Mouse (Mus musculus) liver, embryonic 16.5 days (tissue): ENCODE measurements around the gene Zfp286. TPM values are rescaled to one million over a fixed set of nuclear protein-coding genes. Genes with fewer than 3 reads are reported as not detected.

Experiments used
- ATAC-seq: fragments of 200-750 bp; cut with Nextera tagmentation; 2 replicates; pipeline ENCODE4 v1.8.0; 2017; ENCODE audit warnings: low read depth, mild to moderate bottlenecking, moderate number of reproducible peaks, moderate library complexity
- H3K27ac ChIP-seq: fragments of 300-500 bp; sonication (generic); 2 replicates; pipeline ENCODE4 v1.5.1; 2014; ENCODE audit warnings: mild to moderate bottlenecking, low read length
- H3K27me3 ChIP-seq: fragments of 300-500 bp; sonication (generic); 2 replicates; pipeline ENCODE4 v1.6.1; 2014; ENCODE audit warnings: low read depth, low read length, mixed read lengths; ENCODE audit not compliant: control insufficient read depth, insufficient read depth
- H3K36me3 ChIP-seq: fragments of 300-500 bp; sonication (generic); 2 replicates; pipeline ENCODE4 v1.6.1; 2014; ENCODE audit warnings: mild to moderate bottlenecking; ENCODE audit not compliant: control insufficient read depth, insufficient read depth
- H3K4me1 ChIP-seq: fragments of 300-500 bp; sonication (generic); 2 replicates; pipeline ENCODE4 v1.6.1; 2014; ENCODE audit warnings: low read depth, low read length, mixed read lengths; ENCODE audit not compliant: control insufficient read depth
- H3K4me2 ChIP-seq: fragments of 300-500 bp; sonication (generic); 2 replicates; pipeline ENCODE4 v1.6.1; 2014; ENCODE audit warnings: low read depth, low read length, mixed read lengths
- H3K4me3 ChIP-seq: fragments of 300-500 bp; sonication (generic); 2 replicates; pipeline ENCODE4 v1.5.1; 2014; ENCODE audit warnings: low read depth, mild to moderate bottlenecking, low read length
- H3K9ac ChIP-seq: fragments of 300-500 bp; sonication (generic); 2 replicates; pipeline ENCODE4 v1.6.1; 2014; ENCODE audit warnings: low read depth, low read length
- H3K9me3 ChIP-seq: fragments of 300-500 bp; sonication (generic); replicated peaks from 2 replicates; pipeline ENCODE4 v1.6.1; 2016; ENCODE audit warnings: low read length; ENCODE audit not compliant: control insufficient read depth
- WGBS: fragments of 180-500 bp; shearing (Covaris S2); extraction: QIAGEN DNeasy Blood & Tissue Kit; methylation state at CpG from one replicate; pipeline ENCODE4 v1.1.7; 2014; ENCODE audit not compliant: insufficient replicate concordance; 5-methylcytosine and 5-hydroxymethylcytosine counted together
- polyA plus RNA-seq: library from polyadenylated mRNA; unstranded; fragments of >200 nt; fragmentation: Nextera tagmentation; extraction: Ambion mirVana; gene quantifications from 2 replicates; pipeline ENCODE4 v1.2.1, GENCODE M21; 2015

Zfp286 gene
- polyA plus RNA-seq, 1 experiment from 2014 or later: 0.66 TPM

DNA sequence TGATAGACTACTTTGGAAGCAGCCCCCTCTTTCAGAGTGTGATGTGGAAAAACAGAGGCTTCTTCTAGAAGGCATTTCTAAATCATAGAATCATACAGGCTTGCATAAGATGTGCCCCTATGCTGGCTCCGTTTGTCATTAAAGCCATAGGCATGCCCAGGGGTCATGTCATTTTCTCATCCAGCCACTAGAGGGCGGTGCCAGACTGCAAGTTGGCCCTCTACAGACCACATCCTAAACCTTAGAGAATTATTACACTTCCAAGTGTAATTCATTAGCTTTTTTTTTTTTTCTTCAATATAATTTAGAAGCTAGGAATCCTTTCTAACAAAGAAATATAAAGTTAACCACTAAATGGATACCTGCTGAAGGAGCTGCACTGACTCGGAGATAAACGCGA lies 45.2 kb downstream of the Zfp286 start:
- WGBS: 41% methylated on average over 5 of the region's 5 CpGs
- peaks cover 4% of the 10 kb centered on the region for H3K4me1 ChIP-seq
- ATAC-seq: no peak
- H3K4me2 ChIP-seq: no peak overlapping the region
- no peaks in the 10 kb centered on the region for H3K36me3 ChIP-seq
- no peak overlapping the region for H3K27ac ChIP-seq
- H3K27me3 ChIP-seq: peaks cover 16% of the 10 kb centered on the region
- H3K9me3 ChIP-seq: no peaks in the 10 kb centered on the region
- H3K9ac ChIP-seq: no peak overlapping the region
- H3K4me3 ChIP-seq: no peak overlapping the region

DNA sequence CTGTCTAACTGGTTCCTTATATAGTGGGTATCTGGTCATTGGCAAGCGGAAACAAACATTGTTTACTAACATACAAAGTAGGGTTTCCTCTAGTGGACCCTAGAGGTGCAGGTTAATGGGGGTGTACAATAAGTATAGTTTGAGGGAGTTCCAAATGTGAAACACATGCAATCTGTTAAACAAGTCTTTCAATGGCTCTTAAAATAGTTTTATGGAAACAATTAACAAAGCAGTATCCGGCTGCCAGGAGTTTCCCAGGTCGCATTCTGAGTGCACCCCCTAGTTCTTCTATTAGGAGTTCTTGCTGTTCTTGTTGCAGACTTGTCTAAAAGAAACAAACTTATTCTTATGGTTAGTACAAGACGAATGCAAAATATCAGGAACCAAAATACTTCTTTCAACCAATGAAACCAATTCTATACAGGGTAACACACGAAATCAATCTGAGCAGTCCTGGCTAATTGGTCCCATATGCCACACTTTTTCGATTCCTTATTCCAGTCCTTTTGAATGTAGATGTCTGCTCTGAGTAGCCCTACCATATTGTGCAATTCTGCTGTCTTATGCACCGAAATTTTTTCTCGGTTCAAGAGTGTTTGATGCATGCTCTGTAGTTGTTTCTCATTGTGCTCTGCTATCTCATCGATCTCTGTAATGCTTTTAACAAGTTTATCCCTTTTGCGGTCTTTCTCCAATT lies 46.9 kb downstream of the Zfp286 start:
- H3K36me3 ChIP-seq: no peaks in the 10 kb centered on the region
- 62% methylated on average over 10 of the region's 10 CpGs for WGBS
- no peak overlapping the region for H3K4me2 ChIP-seq
- H3K27ac ChIP-seq: no peak overlapping the region
- peaks cover 4% of the 10 kb centered on the region for H3K4me1 ChIP-seq
- no peaks in the 10 kb centered on the region for H3K9me3 ChIP-seq
- H3K9ac ChIP-seq: no peak overlapping the region
- no peak for ATAC-seq
- peaks cover 16% of the 10 kb centered on the region for H3K27me3 ChIP-seq
- no peak overlapping the region for H3K4me3 ChIP-seq

DNA sequence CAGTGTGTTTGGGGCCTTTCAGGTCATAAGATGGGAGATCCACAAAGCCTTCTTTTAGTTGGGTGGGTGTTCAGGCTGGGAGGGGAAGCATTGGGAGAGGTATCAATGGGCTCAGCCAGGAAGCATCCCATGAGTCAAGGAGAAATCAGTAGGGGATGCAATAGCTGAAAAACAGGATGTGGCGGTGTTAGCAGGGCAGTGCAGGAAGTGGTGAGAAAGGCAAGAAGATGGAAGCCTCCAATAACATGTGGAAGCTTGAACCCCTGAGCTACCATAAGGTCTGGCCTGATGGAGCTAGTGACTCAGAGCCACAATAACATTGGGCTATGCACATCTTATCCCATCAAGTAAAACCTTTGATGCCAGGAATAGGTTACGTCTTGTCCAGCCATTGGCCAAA lies 48.1 kb downstream of the Zfp286 start:
- Histone ChIP-seq H3K4me1 (peaks cover 1% of the 10 kb centered on the region), H3K27ac (no peak overlapping the region)
- no peak for ATAC-seq

DNA sequence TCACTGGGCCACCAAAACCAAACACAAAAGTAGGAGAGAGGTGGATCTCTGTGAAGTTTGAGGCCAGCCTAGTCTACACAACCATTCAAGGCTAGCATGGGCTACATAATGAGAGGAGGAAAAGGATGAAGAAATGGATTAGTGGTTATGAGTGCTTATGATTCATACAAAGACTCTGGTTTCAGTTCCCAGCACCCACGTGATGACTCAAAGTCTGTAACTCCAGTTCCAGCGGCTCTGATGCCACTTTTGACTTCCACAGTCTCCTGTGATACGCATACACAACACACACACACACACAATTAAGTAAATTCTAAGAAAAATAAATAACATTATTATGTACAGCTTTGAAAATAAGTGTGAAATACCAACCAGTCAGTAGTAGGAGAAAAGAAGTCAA lies 56.6 kb downstream of the Zfp286 start:
- H3K4me2 ChIP-seq: no peak overlapping the region
- peaks cover 18% of the 10 kb centered on the region for H3K27me3 ChIP-seq
- H3K36me3 ChIP-seq: no peaks in the 10 kb centered on the region
- H3K27ac ChIP-seq: no peak overlapping the region
- no peak overlapping the region for H3K9ac ChIP-seq
- no peaks in the 10 kb centered on the region for H3K9me3 ChIP-seq
- WGBS: 40% methylated on average over 3 of the region's 3 CpGs
- ATAC-seq: no peak
- H3K4me3 ChIP-seq: no peak overlapping the region
- H3K4me1 ChIP-seq: peaks cover 4% of the 10 kb centered on the region; the same call in 1 of the 2 replicates

More for the DNA sequence above, 48.1 kb downstream of the Zfp286 start:
- Histone ChIP-seq H3K9me3 (no peaks in the 10 kb centered on the region), H3K36me3 (no peaks in the 10 kb centered on the region), H3K9ac (no peak overlapping the region), H3K4me3 (no peak overlapping the region), H3K27me3 (peaks cover 8% of the 10 kb centered on the region), H3K4me2 (no peak overlapping the region)
- WGBS: 60% methylated on average over 2 of the region's 2 CpGs

GRCm38 (mm10) chr11:62732022-62732387 lies 57.3 kb downstream of the Zfp286 start:
- Histone ChIP-seq H3K9me3 (no peaks in the 10 kb centered on the region), H3K4me2 (peak overlapping the region; percentile 73; the same call in 1 of the 2 replicates), H3K4me1 (peaks cover 4% of the 10 kb centered on the region; the same call in 1 of the 2 replicates), H3K9ac (no peak overlapping the region), H3K27ac (no peak overlapping the region), H3K36me3 (no peaks in the 10 kb centered on the region), H3K4me3 (peak overlapping the region; percentile 62), H3K27me3 (peaks cover 18% of the 10 kb centered on the region)
- WGBS: 19% methylated on average over 5 of the region's 5 CpGs
- ATAC-seq: no peak

- ATAC-seq: 0 out of 2 replicates have a peak, but pooled peaks have one; percentile 37
- Histone ChIP-seq H3K4me3 (peak within 1 kb of the TSS; percentile 62), H3K9me3 (no peaks in the 10 kb centered on the region), H3K4me1 (peaks cover 4% of the 10 kb centered on the region; the same call in 1 of the 2 replicates), H3K9ac (peak within 1 kb of the TSS; percentile 50; the same call in 1 of the 2 replicates), H3K27ac (no peak within 1 kb of the TSS), H3K36me3 (no peaks in the 10 kb centered on the region), H3K27me3 (peaks cover 18% of the 10 kb centered on the region), H3K4me2 (peak within 1 kb of the TSS; percentile 73)
- 2% methylated on average over 48 of the region's 48 CpGs for WGBS
Measured at GRCm38 (mm10) chr11:62731311-62732021, 57.8 kb downstream of the Zfp286 start, which contains the start of gene Zfp287. Gene Zfp287 (minus strand): TSS chr11:62731905.

GRCm38 (mm10) chr11:62728276-62728675 lies 61.0 kb downstream of the Zfp286 start:
- 71% methylated on average over 8 of the region's 8 CpGs for WGBS
- Histone ChIP-seq H3K27me3 (peaks cover 18% of the 10 kb centered on the region), H3K4me2 (no peak overlapping the region), H3K4me1 (peaks cover 4% of the 10 kb centered on the region; the same call in 1 of the 2 replicates), H3K4me3 (no peak overlapping the region), H3K9me3 (no peaks in the 10 kb centered on the region), H3K27ac (no peak overlapping the region), H3K9ac (no peak overlapping the region), H3K36me3 (no peaks in the 10 kb centered on the region)
- no peak for ATAC-seq

DNA sequence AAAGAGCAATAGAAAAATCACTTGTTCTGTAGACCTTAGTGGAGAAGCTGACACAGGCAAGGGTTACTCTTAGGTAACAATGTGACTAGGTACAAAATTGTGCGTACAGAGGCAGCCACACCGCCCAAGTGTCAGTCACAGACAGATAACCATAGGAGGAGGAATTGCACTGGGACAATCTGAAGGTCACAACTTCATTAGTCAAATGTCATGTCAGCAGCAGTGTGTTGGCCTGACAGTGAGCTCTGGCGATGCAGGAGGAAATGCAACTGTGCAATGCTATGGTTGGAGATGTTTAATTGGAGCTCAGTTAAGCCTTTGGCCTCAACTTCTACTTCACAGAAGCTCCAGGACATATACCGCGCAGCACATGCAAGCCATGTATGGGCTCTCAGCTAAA lies 78.6 kb downstream of the Zfp286 start:
- H3K9me3 ChIP-seq: no peaks in the 10 kb centered on the region
- ATAC-seq: no peak
- WGBS: 69% methylated on average over 5 of the region's 5 CpGs

DNA sequence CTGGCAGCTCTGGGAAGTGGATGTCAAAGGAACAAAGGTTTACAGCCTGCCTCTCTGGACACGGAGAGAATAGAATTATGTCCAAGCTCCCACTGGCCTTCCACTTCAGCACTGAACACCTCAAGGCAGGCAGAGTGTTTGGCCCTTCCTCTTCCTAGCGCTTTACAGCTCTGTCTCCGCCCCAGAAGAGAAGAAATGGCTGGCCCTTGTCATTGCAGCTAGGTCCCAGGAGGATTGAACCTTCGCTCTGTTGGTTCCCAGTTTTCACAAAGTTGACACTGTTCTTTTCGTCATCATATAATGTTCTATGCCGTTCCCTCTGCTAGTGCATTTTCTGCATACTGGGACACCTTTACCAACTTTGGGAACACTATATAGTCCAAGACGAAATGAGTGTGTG lies 81.0 kb downstream of the Zfp286 start:
- Histone ChIP-seq H3K27me3 (no peaks in the 10 kb centered on the region), H3K4me3 (no peak overlapping the region), H3K4me1 (no peaks in the 10 kb centered on the region), H3K36me3 (no peaks in the 10 kb centered on the region), H3K27ac (no peak overlapping the region), H3K4me2 (no peak overlapping the region), H3K9me3 (no peaks in the 10 kb centered on the region), H3K9ac (no peak overlapping the region)
- ATAC-seq: no peak
- 53% methylated on average over 7 of the region's 7 CpGs for WGBS

More for the DNA sequence above, 78.6 kb downstream of the Zfp286 start:
- no peak overlapping the region for H3K4me3 ChIP-seq
- H3K4me2 ChIP-seq: no peak overlapping the region
- H3K4me1 ChIP-seq: no peaks in the 10 kb centered on the region
- H3K36me3 ChIP-seq: no peaks in the 10 kb centered on the region
- no peak overlapping the region for H3K9ac ChIP-seq
- no peak overlapping the region for H3K27ac ChIP-seq
- H3K27me3 ChIP-seq: no peaks in the 10 kb centered on the region
